Mouse (Mus musculus) E14TG2a.4 (cell line): Measurements from ENCODE around the gene Dag1.
A peak's percentile ranks its signal among the peaks of the same experiment; 100 is the strongest.

Source experiments
- H3K27me3 ChIP-seq: 2 replicates; pipeline ENCODE4 v1.6.1; 2014; ENCODE audit warnings: low read length, control low read depth; ENCODE audit not compliant: insufficient read depth
- H3K36me3 ChIP-seq: 2 replicates; pipeline ENCODE4 v1.6.1; 2014; ENCODE audit warnings: low read length, control low read depth; ENCODE audit not compliant: insufficient read depth
- H3K4me1 ChIP-seq: replicated peaks from 2 replicates; pipeline ENCODE4 v1.6.1; 2014; ENCODE audit warnings: low read depth, low read length, control low read depth
- H3K4me3 ChIP-seq: replicated peaks from 2 replicates; pipeline ENCODE4 v1.5.1; 2014; ENCODE audit warnings: mild to moderate bottlenecking, low read length
- H3K9me3 ChIP-seq: 2 replicates; pipeline ENCODE4 v1.6.1; 2014; ENCODE audit warnings: low read length, control low read depth
- CTCF ChIP-seq: conservative IDR thresholded peaks from 2 replicates; pipeline ENCODE4 v1.5.1; 2014; ENCODE audit warnings: low read length
- NANOG ChIP-seq: IDR thresholded peaks from 2 replicates; pipeline ENCODE4 v1.6.1; 2014; ENCODE audit warnings: borderline replicate concordance, low read length, mixed read lengths
- POU5F1 ChIP-seq: IDR thresholded peaks from 2 replicates; pipeline ENCODE4 v1.6.1; 2014; ENCODE audit warnings: low read length, borderline replicate concordance

Gene Dag1

GRCm38 (mm10) chr9:108189023-108189422, 74.7 kb downstream of the Dag1 start:
- H3K27me3 ChIP-seq, result peaks cover 85% of the 10 kb centered on the region
- no peaks in the 10 kb centered on the region for H3K36me3 ChIP-seq
- peaks cover 7% of the 10 kb centered on the region for H3K4me1 ChIP-seq
- H3K4me3 ChIP-seq, result no peak overlapping the region
- no peaks in the 10 kb centered on the region for H3K9me3 ChIP-seq
- no peak for TF ChIP-seq POU5F1
- TF ChIP-seq CTCF, result no peak
- TF ChIP-seq NANOG, result no peak

- TF ChIP-seq POU5F1, result no peak
- no peak for TF ChIP-seq CTCF
- no peak for TF ChIP-seq NANOG
- H3K27me3 ChIP-seq, result peaks cover 80% of the 10 kb centered on the region
- H3K9me3 ChIP-seq, result no peaks in the 10 kb centered on the region
Measured at GRCm38 (mm10) chr9:108188511-108188910, 75.2 kb downstream of the Dag1 start.

GRCm38 (mm10) chr9:108187616-108188015, 76.1 kb downstream of the Dag1 start:
- Histone ChIP-seq H3K4me1 (peaks cover 22% of the 10 kb centered on the region), H3K9me3 (no peaks in the 10 kb centered on the region), H3K36me3 (no peaks in the 10 kb centered on the region), H3K4me3 (no peak overlapping the region), H3K27me3 (peaks cover 72% of the 10 kb centered on the region)
- TF ChIP-seq NANOG, result no peak
- TF ChIP-seq CTCF, result no peak
- TF ChIP-seq POU5F1, result no peak

More at GRCm38 (mm10) chr9:108188511-108188910, 75.2 kb downstream of the Dag1 start:
- no peaks in the 10 kb centered on the region for H3K36me3 ChIP-seq
- H3K4me3 ChIP-seq, result no peak overlapping the region
- peaks cover 13% of the 10 kb centered on the region for H3K4me1 ChIP-seq

- Histone ChIP-seq H3K9me3 (no peaks in the 10 kb centered on the region), H3K4me1 (peaks cover 23% of the 10 kb centered on the region), H3K36me3 (no peaks in the 10 kb centered on the region), H3K27me3 (peaks cover 54% of the 10 kb centered on the region), H3K4me3 (no peak overlapping the region)
- no peak for TF ChIP-seq POU5F1
Measured at GRCm38 (mm10) chr9:108185786-108186185, 78.0 kb downstream of the Dag1 start.

- Histone ChIP-seq H3K27me3 (peaks cover 35% of the 10 kb centered on the region), H3K36me3 (no peaks in the 10 kb centered on the region), H3K4me3 (peak overlapping the region; percentile 60), H3K9me3 (no peaks in the 10 kb centered on the region), H3K4me1 (peaks cover 35% of the 10 kb centered on the region)
- TF ChIP-seq CTCF (no peak), NANOG (no peak), POU5F1 (no peak)
Measured at GRCm38 (mm10) chr9:108183531-108183994, 80.2 kb downstream of the Dag1 start.

- Histone ChIP-seq H3K9me3 (no peaks in the 10 kb centered on the region), H3K36me3 (no peaks in the 10 kb centered on the region), H3K4me1 (peaks cover 35% of the 10 kb centered on the region), H3K27me3 (peaks cover 35% of the 10 kb centered on the region), H3K4me3 (peak overlapping the region; percentile 60)
- no peak for TF ChIP-seq NANOG
- no peak for TF ChIP-seq POU5F1
- no peak for TF ChIP-seq CTCF
Measured at GRCm38 (mm10) chr9:108182806-108183506, 80.8 kb downstream of the Dag1 start.

- H3K27me3 ChIP-seq, result peaks cover 12% of the 10 kb centered on the region
- H3K4me3 ChIP-seq, result no peak overlapping the region
- H3K36me3 ChIP-seq, result no peaks in the 10 kb centered on the region
- TF ChIP-seq CTCF (no peak), POU5F1 (no peak), NANOG (no peak)
- 0 out of 2 replicates have a peak, but pooled peaks cover 4% of the 10 kb centered on the region for H3K9me3 ChIP-seq
- H3K4me1 ChIP-seq, result peaks cover 26% of the 10 kb centered on the region
Measured at GRCm38 (mm10) chr9:108178391-108178790, 85.4 kb downstream of the Dag1 start.

- TF ChIP-seq CTCF, result no peak
- no peak for TF ChIP-seq POU5F1
- TF ChIP-seq NANOG, result no peak
- Histone ChIP-seq H3K4me1 (peaks cover 19% of the 10 kb centered on the region), H3K4me3 (no peak overlapping the region), H3K9me3 (0 out of 2 replicates have a peak, but pooled peaks cover 4% of the 10 kb centered on the region), H3K27me3 (peaks cover 19% of the 10 kb centered on the region), H3K36me3 (no peaks in the 10 kb centered on the region)
Measured at GRCm38 (mm10) chr9:108175116-108175838, 88.5 kb downstream of the Dag1 start.
